Mouse (Mus musculus) megakaryocyte, embryonic 14.5 days (primary cell): ENCODE data around the gene Creg1.

Experiments used
- FLI1 ChIP-seq: IDR thresholded peaks from 2 replicates; pipeline ENCODE4 v1.6.1; 2012; ENCODE audit warnings: low read length, inconsistent platforms, mixed read lengths
- GATA1 ChIP-seq: IDR thresholded peaks from 3 replicates; pipeline ENCODE4 v1.6.1; 2012; ENCODE audit warnings: mixed read lengths, low read length, inconsistent platforms, borderline replicate concordance

- TF ChIP-seq GATA1 = no peak
- no peak for TF ChIP-seq FLI1
These were observed 36.6 kb upstream of the Creg1 start for GRCm38 (mm10) chr1:165726986-165727385.
